10 mouse cellular contexts compared by ENCODE assay signal in genomic region chr15:88851507-88852149, GRCm38 (mm10). TPM values are rescaled to one million over a fixed set of nuclear protein-coding genes. Genes with fewer than 3 reads are reported as not detected.
DNase-seq lines count a peak whose midpoint lies in the region; ATAC-seq and TF ChIP-seq lines count a peak whose summit lies in the region.
"Had no signal": no experiment of that assay in that cellular context is flagged by ENCODE, and none has a peak within 500 bp of the region (broad histone marks: within the 10 kb centered on the region; RNA-seq: fewer than 3 reads in every experiment).

No protein-coding gene starts in this region.

- H3K4me2 ChIP-seq in embryonic facial prominence, embryonic 14.5 days (ENCODE audit: low read depth, low read length) = no peak overlapping the region
- no peak overlapping the region for H3K4me2 ChIP-seq in kidney, embryonic 14.5 days (replicated peaks; ENCODE audit: low read depth, low read length)
- no peak overlapping the region for H3K4me2 ChIP-seq in forebrain, embryonic 15.5 days (replicated peaks)
- H3K4me2 ChIP-seq: midbrain, embryonic 13.5 days had no signal

- no peaks in the 10 kb centered on the region for H3K9me3 ChIP-seq in embryonic facial prominence, embryonic 14.5 days (ENCODE audit: control insufficient read depth, low read length)
- H3K9me3 ChIP-seq in kidney, embryonic 14.5 days (ENCODE audit: control insufficient read depth, low read length) = no peaks in the 10 kb centered on the region
- no peaks in the 10 kb centered on the region for H3K9me3 ChIP-seq in forebrain, embryonic 15.5 days
- H3K9me3 ChIP-seq: midbrain, embryonic 13.5 days had no signal

- H3K36me3 ChIP-seq in heart, adult 2 months (ENCODE audit: control insufficient read depth, insufficient read depth, low read length) = peaks cover 3% of the 10 kb centered on the region; the same call in 1 of the 2 replicates
- H3K36me3 ChIP-seq in embryonic facial prominence, embryonic 14.5 days (ENCODE audit: control insufficient read depth, insufficient read depth, low read length) = no peaks in the 10 kb centered on the region
- no peaks in the 10 kb centered on the region for H3K36me3 ChIP-seq in kidney, embryonic 14.5 days (ENCODE audit: control insufficient read depth, insufficient read depth, low read length)
- H3K36me3 ChIP-seq in forebrain, embryonic 15.5 days = no peaks in the 10 kb centered on the region
- H3K36me3 ChIP-seq: midbrain, embryonic 13.5 days had no signal

- 82% methylated on average over 10 of the region's 10 CpGs for WGBS in heart, adult 2 months
- 72% methylated on average over 9 of the region's 10 CpGs for WGBS in embryonic facial prominence, embryonic 14.5 days
- WGBS in kidney, embryonic 14.5 days = 59% methylated on average over 10 of the region's 10 CpGs
- 83% methylated on average over 10 of the region's 10 CpGs for WGBS in forebrain, embryonic 15.5 days

- no peak for DNase-seq in heart, adult 2 months
- no peak for DNase-seq in heart, postnatal 14 days
- peak; percentile 75 for DNase-seq in embryonic facial prominence, embryonic 14.5 days (ENCODE audit: low spot score)
- DNase-seq in lung, postnatal 25 days (ENCODE audit: low spot score) = peak; percentile 93
- no peak for DNase-seq in B cell, adult 2 months
- no peak for DNase-seq in thymus, postnatal 4 days

- no peaks in the 10 kb centered on the region for H3K27me3 ChIP-seq in heart, adult 2 months (ENCODE audit: control insufficient read depth, insufficient read depth, low read length)
- no peaks in the 10 kb centered on the region for H3K27me3 ChIP-seq in embryonic facial prominence, embryonic 14.5 days (replicated peaks; ENCODE audit: control insufficient read depth, insufficient read depth, low read length)
- H3K27me3 ChIP-seq in kidney, embryonic 14.5 days (ENCODE audit: control insufficient read depth, insufficient read depth, low read length) = no peaks in the 10 kb centered on the region
- no peaks in the 10 kb centered on the region for H3K27me3 ChIP-seq in forebrain, embryonic 15.5 days

- no peak overlapping the region for H3K4me3 ChIP-seq in heart, adult 2 months
- no peak overlapping the region for H3K4me3 ChIP-seq in embryonic facial prominence, embryonic 14.5 days (ENCODE audit: low read depth, low read length)
- no peak overlapping the region for H3K4me3 ChIP-seq in kidney, embryonic 14.5 days (ENCODE audit: low read length)
- no peak overlapping the region for H3K4me3 ChIP-seq in forebrain, embryonic 15.5 days
- H3K4me3 ChIP-seq: midbrain, embryonic 13.5 days had no signal

- no peaks in the 10 kb centered on the region for H3K79me2 ChIP-seq in heart, adult 2 months (replicated peaks; ENCODE audit: control insufficient read depth, insufficient read depth, low read length)

- TF ChIP-seq EP300 in heart, adult 2 months (IDR thresholded peaks at IDR 0.05; ENCODE audit: insufficient read depth, low read depth, low read length) = no peak

- no peak for TF ChIP-seq CTCF in heart, adult 2 months (IDR thresholded peaks at IDR 0.05)

- intact Hi-C loops in heart, adult 2 months (cut with DNase I) = no loop called here
- intact Hi-C loops in heart, postnatal 14 days (cut with DNase I) = no loop called here

- H3K4me1 ChIP-seq in heart, adult 2 months (ENCODE audit: control insufficient read depth, insufficient read depth, low read length) = peaks cover 45% of the 10 kb centered on the region
- H3K4me1 ChIP-seq in embryonic facial prominence, embryonic 14.5 days (ENCODE audit: control insufficient read depth, insufficient read depth, low read length) = peaks cover 29% of the 10 kb centered on the region
- H3K4me1 ChIP-seq in kidney, embryonic 14.5 days (ENCODE audit: control insufficient read depth, insufficient read depth, low read length) = peaks cover 29% of the 10 kb centered on the region
- peaks cover 4% of the 10 kb centered on the region; the same call in 1 of the 2 replicates for H3K4me1 ChIP-seq in forebrain, embryonic 15.5 days

- peak overlapping the region; percentile 91 for H3K27ac ChIP-seq in heart, adult 2 months
- no peak overlapping the region for H3K27ac ChIP-seq in embryonic facial prominence, embryonic 14.5 days (replicated peaks; ENCODE audit: low read depth, low read length)
- peak overlapping the region; percentile 48 for H3K27ac ChIP-seq in kidney, embryonic 14.5 days (ENCODE audit: low read depth, low read length)
- no peak overlapping the region for H3K27ac ChIP-seq in forebrain, embryonic 15.5 days (replicated peaks)
- H3K27ac ChIP-seq: midbrain, embryonic 13.5 days had no signal

- H3K9ac ChIP-seq in heart, adult 2 months (ENCODE audit: low read depth, low read length) = peak overlapping the region; percentile 27; the same call in 1 of the 2 replicates
- no peak overlapping the region for H3K9ac ChIP-seq in embryonic facial prominence, embryonic 14.5 days (ENCODE audit: low read depth, low read length)
- H3K9ac ChIP-seq in kidney, embryonic 14.5 days (ENCODE audit: low read depth, low read length) = no peak overlapping the region
- no peak overlapping the region for H3K9ac ChIP-seq in forebrain, embryonic 15.5 days (replicated peaks)
- H3K9ac ChIP-seq: midbrain, embryonic 13.5 days had no signal

- TF ChIP-seq POLR2A in heart, adult 2 months (IDR thresholded peaks at IDR 0.05; ENCODE audit: insufficient read depth, low read depth, low read length) = no peak

- peak; percentile 86 for ATAC-seq in embryonic facial prominence, embryonic 14.5 days (ENCODE audit: low read depth)
- peak; percentile 68 for ATAC-seq in kidney, embryonic 14.5 days (ENCODE audit: low FRiP score, low TSS enrichment)
- ATAC-seq in forebrain, embryonic 15.5 days (replicated peaks) = no peak
- ATAC-seq: hindbrain, embryonic 16.5 days; midbrain, embryonic 13.5 days had no signal

RNA-seq across cellular contexts. Expression of gene Pim3, which starts 10.4 kb away (rescaled TPM):
- total RNA-seq in heart, adult 2 months (2021) = 100 to 1,000 TPM in 1 of 2 experiments, 10 to 100 TPM in 1; 95.3 to 133 TPM
- polyA plus RNA-seq in heart, adult 2 months (2012; rRNA removed) = 45.6 and 58.8 TPM in 2 replicates
- total RNA-seq in heart, postnatal 14 days (2021) = 10 to 100 TPM; 97.7 to 97.8 TPM
- 38.6 and 45.1 TPM in 2 replicates for polyA plus RNA-seq in embryonic facial prominence, embryonic 14.5 days (2014; fragmentation: Nextera tagmentation; extraction: Ambion mirVana)
- polyA plus RNA-seq in kidney, embryonic 14.5 days (2014; fragmentation: Nextera tagmentation; extraction: Ambion mirVana) = 37.4 and 46.2 TPM in 2 replicates
- polyA plus RNA-seq in forebrain, embryonic 15.5 days (2015; fragmentation: Nextera tagmentation; extraction: Ambion mirVana) = 69.1 and 70.7 TPM in 2 replicates

RNA-seq across cellular contexts. Expression of gene Creld2, which starts 32.2 kb away (rescaled TPM):
- total RNA-seq in heart, adult 2 months (2021) = 10 to 100 TPM; 23.6 to 24.7 TPM
- 13.6 and 19.9 TPM in 2 replicates for polyA plus RNA-seq in heart, adult 2 months (2012; rRNA removed)
- total RNA-seq in heart, postnatal 14 days (2021) = 10 to 100 TPM; 12.1 to 22.5 TPM
- 76.1 and 84.5 TPM in 2 replicates for polyA plus RNA-seq in embryonic facial prominence, embryonic 14.5 days (2014; fragmentation: Nextera tagmentation; extraction: Ambion mirVana)
- 80.3 and 100 TPM in 2 replicates for polyA plus RNA-seq in kidney, embryonic 14.5 days (2014; fragmentation: Nextera tagmentation; extraction: Ambion mirVana)
- polyA plus RNA-seq in forebrain, embryonic 15.5 days (2015; fragmentation: Nextera tagmentation; extraction: Ambion mirVana) = 58.5 and 59.5 TPM in 2 replicates

RNA-seq across cellular contexts. Expression of gene Alg12, which starts 32.5 kb away (rescaled TPM):
- total RNA-seq in heart, adult 2 months (2021) = 1 to 10 TPM; 7.2 to 8.7 TPM
- 11.0 and 17.5 TPM in 2 replicates for polyA plus RNA-seq in heart, adult 2 months (2012; rRNA removed)
- 1 to 10 TPM; 9.2 to 9.9 TPM for total RNA-seq in heart, postnatal 14 days (2021)
- 11.8 and 12.2 TPM in 2 replicates for polyA plus RNA-seq in embryonic facial prominence, embryonic 14.5 days (2014; fragmentation: Nextera tagmentation; extraction: Ambion mirVana)
- polyA plus RNA-seq in kidney, embryonic 14.5 days (2014; fragmentation: Nextera tagmentation; extraction: Ambion mirVana) = 8.6 and 13.7 TPM in 2 replicates
- polyA plus RNA-seq in forebrain, embryonic 15.5 days (2015; fragmentation: Nextera tagmentation; extraction: Ambion mirVana) = 7.8 and 8.5 TPM in 2 replicates

Comparison
In these comparisons a context has a peak if more than half of its experiments do, and no peak if none do; other contexts are left out.
1. DNase-seq: peak in embryonic facial prominence, embryonic 14.5 days (single experiment) and lung, postnatal 25 days (single experiment); none in heart, adult 2 months (0 of 2), heart, postnatal 14 days (0 of 2), B cell, adult 2 months (0 of 2) and thymus, postnatal 4 days (single experiment).
2. H3K27ac ChIP-seq: peak in heart, adult 2 months (single experiment) and kidney, embryonic 14.5 days (single experiment); none in embryonic facial prominence, embryonic 14.5 days (single experiment) and forebrain, embryonic 15.5 days (single experiment).